Mouse (Mus musculus): Measurements from ENCODE around the gene Idi2. TPM values are rescaled to one million over a fixed set of nuclear protein-coding genes. Genes with fewer than 3 reads are reported as not detected.
A peak's percentile ranks its signal among the peaks of the same experiment; 100 is the strongest.
"Not testable (repeated sequence)": the region's sequence is repeated elsewhere in the genome, so short reads cannot be mapped to it uniquely, and the experiment has no call there.

Idi2 gene
- total RNA-seq, 2 experiments from 2014 or later = not detected

GRCm38 (mm10) chr13:8995159-8995989 lies 42.7 kb downstream of the Idi2 start:
- DNase-seq (ENCODE audit: low spot score) = no peak

GRCm38 (mm10) chr13:8995990-8996786 lies 43.5 kb downstream of the Idi2 start, which contains the start of gene Gtpbp4:
TSS of gene Gtpbp4 (minus strand) at chr13:8996083.
- peak; percentile 93 for DNase-seq (ENCODE audit: low spot score)
- intact Hi-C loops (cut with DNase I) = loop anchor here (2.0 to 10.0 kb wide), 5 partner anchors 99 to 769 kb away; partner anchors contain the start of genes Idi1 and Zmynd11

More at GRCm38 (mm10) chr13:8995159-8995989, 42.7 kb downstream of the Idi2 start:
- intact Hi-C loops (cut with DNase I) = loop anchor here (10.0 kb wide), 4 partner anchors 111 to 769 kb away; partner anchors contain the start of genes Idi1 and Zmynd11

GRCm38 (mm10) chr13:8997221-8997620 lies 44.6 kb downstream of the Idi2 start:
- intact Hi-C loops (cut with DNase I) = loop anchor here (2.0 to 10.0 kb wide), 5 partner anchors 98 to 768 kb away; partner anchors contain the start of genes Idi1 and Zmynd11
- not testable (repeated sequence) for DNase-seq (ENCODE audit: low spot score)

- intact Hi-C loops (cut with DNase I) = loop anchor here (10.0 kb wide), 4 partner anchors 115 to 765 kb away; partner anchors contain the start of genes Idi1 and Zmynd11
- no peak for DNase-seq (ENCODE audit: low spot score)
These were observed 46.8 kb downstream of the Idi2 start for GRCm38 (mm10) chr13:8999464-8999863.

GRCm38 (mm10) chr13:9003306-9003705 lies 50.6 kb downstream of the Idi2 start:
- intact Hi-C loops (cut with DNase I) = no loop called here

More at GRCm38 (mm10) chr13:9003306-9003705, 50.6 kb downstream of the Idi2 start:
- DNase-seq (ENCODE audit: low spot score) = no peak

Small RNAs within 50 kb of the gene (microRNA-seq; reads per million reads assigned to microRNA genes)
- gene Gm22750 = not detected

Other genes starting within 250 kb of the Idi2 start
- 10 to 100 TPM; 28.9 to 35.2 TPM for gene Wdr37, start 81.0 kb upstream of the Idi2 start, total RNA-seq (2021)
- gene Idi1, start 67.4 kb upstream of the Idi2 start, total RNA-seq (2021) = 1 to 10 TPM; 5.6 to 6.4 TPM
- gene Gm9745, start 4.6 kb upstream of the Idi2 start, total RNA-seq (2021) = not detected
- 10 to 100 TPM; 38.4 to 40.2 TPM for gene Gtpbp4, start 43.2 kb downstream of the Idi2 start, total RNA-seq (2021)
- gene Larp4b, start 141.0 kb downstream of the Idi2 start, total RNA-seq (2021) = 10 to 100 TPM; 76.3 to 81.3 TPM